Mouse (Mus musculus) MEL (cell line): ENCODE data around the gene D630039A03Rik.

Experiments used
- EP300 ChIP-seq, 2 experiments: IDR thresholded peaks; 2 replicates each; pipeline ENCODE4 v1.6.1; 2011; ENCODE audit warnings: improper control_type of control experiment in 2 of 2, low read length in 2 of 2, low read depth in 1 of 2, mild to moderate bottlenecking in 1 of 2
- POLR2A ChIP-seq, 2 experiments: IDR thresholded peaks; 2 replicates each; pipeline ENCODE4 v1.6.1; 2011 to 2012; ENCODE audit warnings: low read length in 2 of 2, mild to moderate bottlenecking in 2 of 2, control low read depth in 1 of 2, improper control_type of control experiment in 1 of 2, low read depth in 1 of 2, moderate library complexity in 1 of 2; ENCODE audit not compliant: control insufficient read depth in 1 of 2, insufficient read depth in 1 of 2, poor library complexity in 1 of 2
- TCF12 ChIP-seq: IDR thresholded peaks from 2 replicates; pipeline ENCODE4 v1.6.1; 2014; ENCODE audit warnings: low read depth, mild to moderate bottlenecking, inconsistent platforms, low read length, improper control_type of control experiment, moderate library complexity

DNA sequence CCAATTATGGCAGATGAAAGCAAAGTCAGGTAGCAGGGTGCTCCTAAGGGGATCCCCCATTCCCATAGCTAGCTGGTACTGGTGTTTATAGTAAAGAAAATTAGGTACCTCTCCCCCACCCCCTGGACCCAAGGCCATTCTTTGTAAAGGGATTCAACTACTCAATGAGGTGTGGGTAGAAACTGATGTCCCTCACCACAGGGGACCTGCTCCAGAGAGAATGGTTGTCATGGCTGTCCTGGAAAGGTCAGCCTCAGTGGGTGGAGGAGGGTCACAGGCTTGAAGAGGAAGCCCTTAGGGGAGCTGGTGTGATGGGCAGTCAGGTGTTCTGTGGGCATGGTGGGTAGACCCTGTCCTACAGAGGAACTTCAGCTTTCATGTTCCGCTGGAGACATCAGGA, 4.4 kb upstream of the D630039A03Rik start:
- TF ChIP-seq EP300 (IDR thresholded peaks at IDR 0.05; ENCODE audit: low read depth in 1 of 2, low read length in 2 of 2) (no peak), TCF12 (no peak), POLR2A (IDR thresholded peaks at IDR 0.05; ENCODE audit: control insufficient read depth in 1 of 2, insufficient read depth in 1 of 2, low read depth in 1 of 2, low read length in 2 of 2, poor library complexity in 1 of 2) (no peak)
